Mouse (Mus musculus) C2C12 (cell line): ENCODE data around the gene 2900011O08Rik.

Experiments
- MAX ChIP-seq: IDR thresholded peaks from one replicate; pipeline ENCODE4 v1.6.1; 2011; ENCODE audit warnings: mild to moderate bottlenecking, control low read depth
- MYOD1 ChIP-seq: IDR thresholded peaks from one replicate; pipeline ENCODE4 v1.6.1; 2011; ENCODE audit warnings: low read depth; ENCODE audit not compliant: control insufficient read depth, insufficient read length
- USF1 ChIP-seq: IDR thresholded peaks from one replicate; pipeline ENCODE4 v1.6.1; 2011; ENCODE audit warnings: low read depth, mild to moderate bottlenecking, control low read depth, moderate library complexity

- no peak for TF ChIP-seq USF1
- no peak for TF ChIP-seq MAX
- TF ChIP-seq MYOD1, result peak; percentile 94
Measured at GRCm38 (mm10) chr16:14004170-14004569, 17.8 kb downstream of the 2900011O08Rik start.
